Mouse (Mus musculus): ENCODE measurements around the gene Fzd5. TPM values are rescaled to one million over a fixed set of nuclear protein-coding genes. Genes with fewer than 3 reads are reported as not detected.

Fzd5 gene
- polyA plus RNA-seq, 1 experiment from 2014 or later, result 9.0 TPM

DNA sequence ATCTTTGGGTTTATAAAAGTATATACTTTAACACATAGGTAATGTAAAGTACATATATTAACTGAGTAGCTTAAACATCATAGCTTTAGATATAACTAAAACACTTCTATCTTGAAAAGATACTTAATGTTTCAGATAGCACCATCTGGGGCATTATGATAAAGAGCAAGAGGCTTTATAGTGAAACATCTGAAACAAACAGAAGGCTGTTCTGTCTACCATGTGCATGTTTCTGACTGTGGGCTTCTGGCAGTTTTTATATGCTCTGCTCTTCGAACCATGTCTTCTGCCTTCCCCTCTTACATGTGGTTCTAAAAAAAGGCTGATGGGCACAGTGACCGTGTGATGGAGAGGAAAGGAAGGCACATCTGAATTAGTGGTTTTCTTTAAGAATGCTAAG lies 30.9 kb downstream of the Fzd5 start:
- WGBS, result 90% methylated on average over 2 of the region's 2 CpGs
- H3K4me3 ChIP-seq (ENCODE audit: low read depth, low read length), result no peak overlapping the region
- H3K9me3 ChIP-seq (ENCODE audit: control insufficient read depth, low read length), result no peaks in the 10 kb centered on the region
- H3K36me3 ChIP-seq (ENCODE audit: control insufficient read depth, insufficient read depth, low read length), result peaks cover 7% of the 10 kb centered on the region; the same call in 1 of the 2 replicates
- no peak for DNase-seq (ENCODE audit: low spot score)
- no peaks in the 10 kb centered on the region for H3K27me3 ChIP-seq (replicated peaks; ENCODE audit: control insufficient read depth, insufficient read depth, low read length)
- H3K4me2 ChIP-seq (ENCODE audit: low read length), result no peak overlapping the region
- H3K9ac ChIP-seq (ENCODE audit: low read length), result no peak overlapping the region
- no peak for ATAC-seq (replicated peaks; ENCODE audit: low FRiP score, low TSS enrichment, low read depth)
- no peaks in the 10 kb centered on the region for H3K4me1 ChIP-seq (replicated peaks; ENCODE audit: control insufficient read depth, insufficient read depth, low read length)
- H3K27ac ChIP-seq (ENCODE audit: low read depth), result no peak overlapping the region

GRCm38 (mm10) chr1:64705230-64705629 lies 32.3 kb downstream of the Fzd5 start:
- 46% methylated on average over 6 of the region's 6 CpGs for WGBS
- Histone ChIP-seq H3K4me2 (ENCODE audit: low read length) (no peak overlapping the region), H3K27ac (ENCODE audit: low read depth) (no peak overlapping the region)

GRCm38 (mm10) chr1:64701780-64702179 lies 35.8 kb downstream of the Fzd5 start:
- Histone ChIP-seq H3K4me1 (replicated peaks; ENCODE audit: control insufficient read depth, insufficient read depth, low read length) (no peaks in the 10 kb centered on the region), H3K9me3 (ENCODE audit: control insufficient read depth, low read length) (no peaks in the 10 kb centered on the region), H3K27ac (ENCODE audit: low read depth) (no peak overlapping the region), H3K9ac (ENCODE audit: low read length) (no peak overlapping the region), H3K36me3 (ENCODE audit: control insufficient read depth, insufficient read depth, low read length) (peaks cover 7% of the 10 kb centered on the region; the same call in 1 of the 2 replicates), H3K4me3 (ENCODE audit: low read depth, low read length) (no peak overlapping the region), H3K27me3 (replicated peaks; ENCODE audit: control insufficient read depth, insufficient read depth, low read length) (no peaks in the 10 kb centered on the region), H3K4me2 (ENCODE audit: low read length) (no peak overlapping the region)
- 82% methylated on average over 3 of the region's 3 CpGs for WGBS
- ATAC-seq (replicated peaks; ENCODE audit: low FRiP score, low TSS enrichment, low read depth) (no peak), DNase-seq (ENCODE audit: low spot score) (no peak)

More at GRCm38 (mm10) chr1:64705230-64705629, 32.3 kb downstream of the Fzd5 start:
- DNase-seq (ENCODE audit: low spot score), result peak; percentile 71
- no peaks in the 10 kb centered on the region for H3K27me3 ChIP-seq (replicated peaks; ENCODE audit: control insufficient read depth, insufficient read depth, low read length)
- no peak overlapping the region for H3K4me3 ChIP-seq (ENCODE audit: low read depth, low read length)
- no peak overlapping the region for H3K9ac ChIP-seq (ENCODE audit: low read length)
- no peaks in the 10 kb centered on the region for H3K4me1 ChIP-seq (replicated peaks; ENCODE audit: control insufficient read depth, insufficient read depth, low read length)
- no peak for ATAC-seq (replicated peaks; ENCODE audit: low FRiP score, low TSS enrichment, low read depth)
- H3K9me3 ChIP-seq (ENCODE audit: control insufficient read depth, low read length), result no peaks in the 10 kb centered on the region
- peaks cover 14% of the 10 kb centered on the region; the same call in 1 of the 2 replicates for H3K36me3 ChIP-seq (ENCODE audit: control insufficient read depth, insufficient read depth, low read length)

GRCm38 (mm10) chr1:64695156-64695555 lies 42.4 kb downstream of the Fzd5 start:
- Histone ChIP-seq H3K27ac (ENCODE audit: low read depth) (no peak overlapping the region), H3K4me2 (ENCODE audit: low read length) (no peak overlapping the region), H3K36me3 (ENCODE audit: control insufficient read depth, insufficient read depth, low read length) (no peaks in the 10 kb centered on the region), H3K27me3 (replicated peaks; ENCODE audit: control insufficient read depth, insufficient read depth, low read length) (no peaks in the 10 kb centered on the region), H3K4me3 (ENCODE audit: low read depth, low read length) (no peak overlapping the region), H3K9me3 (ENCODE audit: control insufficient read depth, low read length) (no peaks in the 10 kb centered on the region), H3K9ac (ENCODE audit: low read length) (no peak overlapping the region), H3K4me1 (replicated peaks; ENCODE audit: control insufficient read depth, insufficient read depth, low read length) (peaks cover 13% of the 10 kb centered on the region)
- ATAC-seq (replicated peaks; ENCODE audit: low FRiP score, low TSS enrichment, low read depth), result no peak
- DNase-seq (ENCODE audit: low spot score), result no peak
- 84% methylated on average over 3 of the region's 3 CpGs for WGBS

GRCm38 (mm10) chr1:64691581-64691980 lies 46.0 kb downstream of the Fzd5 start:
- no peaks in the 10 kb centered on the region for H3K9me3 ChIP-seq (ENCODE audit: control insufficient read depth, low read length)
- no peak for DNase-seq (ENCODE audit: low spot score)
- H3K27ac ChIP-seq (ENCODE audit: low read depth), result no peak overlapping the region
- 3% methylated on average over 9 of the region's 9 CpGs for WGBS
- H3K4me2 ChIP-seq (ENCODE audit: low read length), result peak overlapping the region; percentile 82
- H3K27me3 ChIP-seq (replicated peaks; ENCODE audit: control insufficient read depth, insufficient read depth, low read length), result no peaks in the 10 kb centered on the region
- peaks cover 17% of the 10 kb centered on the region for H3K4me1 ChIP-seq (replicated peaks; ENCODE audit: control insufficient read depth, insufficient read depth, low read length)
- no peaks in the 10 kb centered on the region for H3K36me3 ChIP-seq (ENCODE audit: control insufficient read depth, insufficient read depth, low read length)
- H3K9ac ChIP-seq (ENCODE audit: low read length), result peak overlapping the region; percentile 77
- peak overlapping the region; percentile 77 for H3K4me3 ChIP-seq (ENCODE audit: low read depth, low read length)
- ATAC-seq (replicated peaks; ENCODE audit: low FRiP score, low TSS enrichment, low read depth), result no peak

- DNase-seq (ENCODE audit: low spot score), result peak; percentile 78
- no peak for ATAC-seq (replicated peaks; ENCODE audit: low FRiP score, low TSS enrichment, low read depth)
These were observed 46.4 kb downstream of the Fzd5 start for GRCm38 (mm10) chr1:64691121-64691551.

GRCm38 (mm10) chr1:64690213-64691013 lies 47.1 kb downstream of the Fzd5 start, which contains the start of gene Ccnyl1:
Gene Ccnyl1 (plus strand): TSS chr1:64690455.
- peaks cover 17% of the 10 kb centered on the region for H3K4me1 ChIP-seq (replicated peaks; ENCODE audit: control insufficient read depth, insufficient read depth, low read length)
- H3K4me2 ChIP-seq (ENCODE audit: low read length), result peak within 1 kb of the TSS; percentile 90
- under 1% methylated on average over 63 of the region's 71 CpGs for WGBS
- ATAC-seq (replicated peaks; ENCODE audit: low FRiP score, low TSS enrichment, low read depth), result peak; percentile 100
- H3K9me3 ChIP-seq (ENCODE audit: control insufficient read depth, low read length), result no peaks in the 10 kb centered on the region
- H3K4me3 ChIP-seq (ENCODE audit: low read depth, low read length), result peak within 1 kb of the TSS; percentile 77
- peak; percentile 96 for DNase-seq (ENCODE audit: low spot score)
- peak within 1 kb of the TSS; percentile 77 for H3K9ac ChIP-seq (ENCODE audit: low read length)
- peak within 1 kb of the TSS; percentile 54 for H3K27ac ChIP-seq (ENCODE audit: low read depth)
- H3K36me3 ChIP-seq (ENCODE audit: control insufficient read depth, insufficient read depth, low read length), result no peaks in the 10 kb centered on the region
- H3K27me3 ChIP-seq (replicated peaks; ENCODE audit: control insufficient read depth, insufficient read depth, low read length), result no peaks in the 10 kb centered on the region

More at GRCm38 (mm10) chr1:64691121-64691551, 46.4 kb downstream of the Fzd5 start:
- WGBS, result under 1% methylated on average over 43 of the region's 55 CpGs
- Histone ChIP-seq H3K4me1 (replicated peaks; ENCODE audit: control insufficient read depth, insufficient read depth, low read length) (peaks cover 17% of the 10 kb centered on the region), H3K9ac (ENCODE audit: low read length) (peak overlapping the region; percentile 77), H3K27ac (ENCODE audit: low read depth) (peak overlapping the region; percentile 43; the same call in 1 of the 2 replicates), H3K4me3 (ENCODE audit: low read depth, low read length) (peak overlapping the region; percentile 77), H3K36me3 (ENCODE audit: control insufficient read depth, insufficient read depth, low read length) (no peaks in the 10 kb centered on the region), H3K9me3 (ENCODE audit: control insufficient read depth, low read length) (no peaks in the 10 kb centered on the region), H3K27me3 (replicated peaks; ENCODE audit: control insufficient read depth, insufficient read depth, low read length) (no peaks in the 10 kb centered on the region), H3K4me2 (ENCODE audit: low read length) (peak overlapping the region; percentile 82)

- peak overlapping the region; percentile 54; the same call in 1 of the 2 replicates for H3K27ac ChIP-seq (ENCODE audit: low read depth)
- H3K4me1 ChIP-seq (replicated peaks; ENCODE audit: control insufficient read depth, insufficient read depth, low read length), result peaks cover 17% of the 10 kb centered on the region
- no peaks in the 10 kb centered on the region for H3K27me3 ChIP-seq (replicated peaks; ENCODE audit: control insufficient read depth, insufficient read depth, low read length)
- H3K4me3 ChIP-seq (ENCODE audit: low read depth, low read length), result peak overlapping the region; percentile 77
- H3K9ac ChIP-seq (ENCODE audit: low read length), result peak overlapping the region; percentile 61
- H3K4me2 ChIP-seq (ENCODE audit: low read length), result peak overlapping the region; percentile 90
- H3K9me3 ChIP-seq (ENCODE audit: control insufficient read depth, low read length), result no peaks in the 10 kb centered on the region
- H3K36me3 ChIP-seq (ENCODE audit: control insufficient read depth, insufficient read depth, low read length), result no peaks in the 10 kb centered on the region
- ATAC-seq (replicated peaks; ENCODE audit: low FRiP score, low TSS enrichment, low read depth) (no peak), DNase-seq (ENCODE audit: low spot score) (no peak)
- 21% methylated on average over 9 of the region's 9 CpGs for WGBS
These were observed 47.9 kb downstream of the Fzd5 start for GRCm38 (mm10) chr1:64689561-64690212.

All from intestine, embryonic 14.5 days (tissue).